Mouse (Mus musculus) adrenal gland, postnatal 25 days (tissue): ENCODE data around the gene Tuba1b. TPM values are rescaled to one million over a fixed set of nuclear protein-coding genes. Genes with fewer than 3 reads are reported as not detected.
"Not testable (repeated sequence)": the region's sequence is repeated elsewhere in the genome, so short reads cannot be mapped to it uniquely, and the experiment has no call there.

Source experiments
- DNase-seq: peaks from one replicate; pipeline ENCODE4 v3.0.0; 2021; ENCODE audit warnings: mixed read lengths
- long read RNA-seq: library from polyadenylated mRNA; stranded (forward); transcript quantifications from one replicate; pipeline ENCODE4 v2.0.0, GENCODE M21; 2021
- total RNA-seq: library from RNA; stranded (reverse); gene quantifications from 2 replicates; pipeline ENCODE4 v1.2.3, GENCODE M21; 2021

Gene Tuba1b
- total RNA-seq = 285 and 323 TPM in 2 replicates
- long read RNA-seq, transcript Tuba1b-201 (4 exons, 1,743 nt) = major isoform, 434 of 546 reads
- long read RNA-seq, partial matches to known transcripts = 15 of 546 reads
- long read RNA-seq, other reads (novel, unspliced or antisense) = 97 of 546 reads

GRCm38 (mm10) chr15:98934217-98934839 lies at the start of gene Tuba1b:
TSS of gene Tuba1b (minus strand) at chr15:98934565.
- peak; percentile 93 for DNase-seq

GRCm38 (mm10) chr15:98983431-98984081 lies 49.2 kb upstream of the Tuba1b start:
- DNase-seq = no peak

- DNase-seq = no peak
These were observed 47.7 kb upstream of the Tuba1b start for GRCm38 (mm10) chr15:98982100-98982499.

- no peak for DNase-seq
These were observed 45.7 kb upstream of the Tuba1b start for GRCm38 (mm10) chr15:98980012-98980614.

- no peak for DNase-seq
These were observed 44.2 kb upstream of the Tuba1b start for GRCm38 (mm10) chr15:98978409-98979172.

- DNase-seq = peak; percentile 74
These were observed 43.5 kb upstream of the Tuba1b start for GRCm38 (mm10) chr15:98977759-98978408.

- DNase-seq = no peak
These were observed 42.7 kb upstream of the Tuba1b start for GRCm38 (mm10) chr15:98976763-98977758.

GRCm38 (mm10) chr15:98973015-98973614 lies 38.8 kb upstream of the Tuba1b start:
- DNase-seq = no peak

GRCm38 (mm10) chr15:98971576-98972320 lies 37.4 kb upstream of the Tuba1b start:
- not testable (repeated sequence) for DNase-seq

- no peak for DNase-seq
These were observed 36.7 kb upstream of the Tuba1b start for GRCm38 (mm10) chr15:98971111-98971510.

GRCm38 (mm10) chr15:98969372-98970101 lies 35.2 kb upstream of the Tuba1b start:
- no peak for DNase-seq

- peak; percentile 55 for DNase-seq
These were observed 34.5 kb upstream of the Tuba1b start for GRCm38 (mm10) chr15:98968701-98969371.

GRCm38 (mm10) chr15:98959531-98959930 lies 25.2 kb upstream of the Tuba1b start:
- no peak for DNase-seq

- no peak for DNase-seq
These were observed 24.6 kb upstream of the Tuba1b start for GRCm38 (mm10) chr15:98958901-98959420.

GRCm38 (mm10) chr15:98957475-98957874 lies 23.1 kb upstream of the Tuba1b start:
- DNase-seq = no peak

GRCm38 (mm10) chr15:98956000-98956399 lies 21.6 kb upstream of the Tuba1b start:
- no peak for DNase-seq

GRCm38 (mm10) chr15:98955324-98955723 lies 21.0 kb upstream of the Tuba1b start:
- DNase-seq = no peak
